Mouse (Mus musculus) kidney, postnatal 0 days (tissue): ENCODE data around the gene Trim12a. TPM values are rescaled to one million over a fixed set of nuclear protein-coding genes. Genes with fewer than 3 reads are reported as not detected.
"Not testable (repeated sequence)": the region's sequence is repeated elsewhere in the genome, so short reads cannot be mapped to it uniquely, and the experiment has no call there.

Experiments used
- ATAC-seq: fragments of 200-750 bp; cut with Nextera tagmentation; replicated peaks from 2 replicates; pipeline ENCODE4 v1.8.0; 2017; ENCODE audit warnings: low read depth, moderate number of reproducible peaks, moderate TSS enrichment, moderate library complexity; ENCODE audit not compliant: low FRiP score
- DNase-seq: peaks from one replicate; pipeline ENCODE4 v3.0.0-alpha.2; 2016; ENCODE audit warnings: low spot score
- H3K27ac ChIP-seq: fragments of 300-500 bp; sonication (generic); 2 replicates; pipeline ENCODE4 v1.5.1; 2014; ENCODE audit warnings: mild to moderate bottlenecking
- H3K27me3 ChIP-seq: fragments of 300-500 bp; sonication (generic); 2 replicates; pipeline ENCODE4 v1.6.1; 2014; ENCODE audit warnings: low read length, mixed read lengths; ENCODE audit not compliant: insufficient read depth
- H3K36me3 ChIP-seq: fragments of 300-500 bp; sonication (generic); 2 replicates; pipeline ENCODE4 v1.6.1; 2014; ENCODE audit warnings: low read length, mixed read lengths; ENCODE audit not compliant: insufficient read depth
- H3K4me1 ChIP-seq: fragments of 300-500 bp; sonication (generic); replicated peaks from 2 replicates; pipeline ENCODE4 v1.6.1; 2014; ENCODE audit warnings: antibody characterized with exemption, low read length, mixed read lengths; ENCODE audit not compliant: insufficient read depth
- H3K4me2 ChIP-seq: fragments of 300-500 bp; sonication (generic); 2 replicates; pipeline ENCODE4 v1.6.1; 2014; ENCODE audit warnings: mild to moderate bottlenecking, low read length, moderate library complexity, mixed read lengths
- H3K4me3 ChIP-seq: fragments of 300-500 bp; sonication (generic); replicated peaks from 2 replicates; pipeline ENCODE4 v1.5.1; 2014; ENCODE audit warnings: low read depth, low read length
- H3K9ac ChIP-seq: fragments of 300-500 bp; sonication (generic); 2 replicates; pipeline ENCODE4 v1.6.1; 2014; ENCODE audit warnings: low read depth, low read length
- H3K9me3 ChIP-seq: fragments of 300-500 bp; sonication (generic); replicated peaks from 2 replicates; pipeline ENCODE4 v1.6.1; 2016; ENCODE audit warnings: low read length, inconsistent platforms, mixed read lengths
- CTCF ChIP-seq: IDR thresholded peaks from 2 replicates; pipeline ENCODE4 v1.5.1; 2016; ENCODE audit warnings: antibody characterized with exemption, low read depth, mild to moderate bottlenecking, moderate library complexity
- WGBS: fragments of 180-500 bp; shearing (Covaris S2); extraction: QIAGEN DNeasy Blood & Tissue Kit; methylation state at CpG from one replicate; pipeline ENCODE4 v1.1.7; 2014; 5-methylcytosine and 5-hydroxymethylcytosine counted together
- polyA plus RNA-seq: library from polyadenylated mRNA; unstranded; fragments of >200 nt; fragmentation: Nextera tagmentation; extraction: Ambion mirVana; gene quantifications from 2 replicates; pipeline ENCODE4 v1.2.1, GENCODE M21; 2015

Trim12a gene
- 8.6 and 8.8 TPM in 2 replicates for polyA plus RNA-seq

DNA sequence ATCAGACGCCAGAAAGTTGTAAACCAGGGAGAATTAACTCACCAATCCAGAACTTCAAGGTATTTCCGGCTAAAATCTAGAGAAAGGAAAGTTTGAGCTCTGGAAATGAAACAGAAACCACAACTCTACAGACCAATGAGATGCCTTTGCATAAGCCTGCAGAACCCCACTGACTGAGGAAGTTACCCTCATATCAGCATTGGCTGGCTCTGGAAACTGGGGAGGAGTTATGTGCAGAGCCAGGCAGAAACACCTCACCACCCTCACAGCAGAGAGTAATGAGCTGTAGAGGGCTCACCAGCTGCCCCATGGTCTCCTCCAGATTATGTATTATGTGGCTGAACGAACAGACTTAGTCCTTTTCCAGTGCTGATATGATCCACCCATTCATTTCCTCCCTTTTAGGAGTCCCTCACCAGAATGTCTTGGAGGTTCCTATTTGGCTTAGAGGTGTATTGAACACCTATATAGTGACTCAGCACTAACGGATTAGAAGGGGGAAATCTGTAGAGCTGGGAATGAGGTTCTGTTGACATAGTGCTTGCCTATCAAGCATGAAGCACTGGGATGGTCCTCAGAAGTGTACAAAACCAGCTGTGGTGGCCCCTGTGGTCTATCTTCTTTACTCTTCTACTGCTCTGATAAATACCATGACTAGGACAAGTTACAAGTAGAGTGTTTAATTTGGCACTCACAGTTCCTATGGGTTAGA, at the start of gene Trim12a:
Trim12a (minus strand) TSS at position 98 of the 712 bp plus-strand sequence.
- H3K9me3 ChIP-seq, DNase-seq, H3K36me3 ChIP-seq, H3K4me1 ChIP-seq, H3K27me3 ChIP-seq: not testable (repeated sequence)
- H3K4me2 ChIP-seq: peak within 1 kb of the TSS; percentile 52
- H3K4me3 ChIP-seq: peak within 1 kb of the TSS; percentile 44
- H3K9ac ChIP-seq: peak within 1 kb of the TSS; percentile 44; the same call in 1 of the 2 replicates
- ATAC-seq: peak; percentile 93
- H3K27ac ChIP-seq: peak within 1 kb of the TSS; percentile 55
- 21% methylated on average over 4 of the region's 4 CpGs for WGBS

DNA sequence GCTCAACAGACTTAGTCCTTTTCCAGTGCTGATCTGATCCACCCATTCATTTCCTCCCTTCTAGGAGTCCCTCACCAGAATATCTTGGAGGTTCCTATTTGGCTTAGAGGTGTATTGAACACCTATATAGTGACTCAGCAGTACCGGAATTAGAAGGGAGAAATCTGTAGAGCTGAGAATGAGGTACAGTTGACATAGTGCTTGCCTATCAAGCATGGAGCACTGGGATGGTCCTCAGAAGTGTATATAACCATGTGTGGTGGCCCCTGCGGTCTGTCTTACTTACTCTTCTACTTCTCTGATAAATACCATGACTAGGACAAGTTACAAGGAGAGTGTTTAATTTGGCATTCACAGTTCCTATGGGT, 38.3 kb upstream of the Trim12a start:
- Histone ChIP-seq H3K27ac (peak overlapping the region; percentile 50; the same call in 1 of the 2 replicates), H3K4me1 (no peaks in the 10 kb centered on the region), H3K4me3 (peak overlapping the region; percentile 46), H3K9me3 (no peaks in the 10 kb centered on the region), H3K36me3 (no peaks in the 10 kb centered on the region), H3K9ac (no peak overlapping the region), H3K27me3 (no peaks in the 10 kb centered on the region), H3K4me2 (peak overlapping the region; percentile 60; the same call in 1 of the 2 replicates)
- no peak for TF ChIP-seq CTCF
- WGBS: 73% methylated on average over 2 of the region's 2 CpGs
- DNase-seq: no peak
- ATAC-seq: peak; percentile 38

DNA sequence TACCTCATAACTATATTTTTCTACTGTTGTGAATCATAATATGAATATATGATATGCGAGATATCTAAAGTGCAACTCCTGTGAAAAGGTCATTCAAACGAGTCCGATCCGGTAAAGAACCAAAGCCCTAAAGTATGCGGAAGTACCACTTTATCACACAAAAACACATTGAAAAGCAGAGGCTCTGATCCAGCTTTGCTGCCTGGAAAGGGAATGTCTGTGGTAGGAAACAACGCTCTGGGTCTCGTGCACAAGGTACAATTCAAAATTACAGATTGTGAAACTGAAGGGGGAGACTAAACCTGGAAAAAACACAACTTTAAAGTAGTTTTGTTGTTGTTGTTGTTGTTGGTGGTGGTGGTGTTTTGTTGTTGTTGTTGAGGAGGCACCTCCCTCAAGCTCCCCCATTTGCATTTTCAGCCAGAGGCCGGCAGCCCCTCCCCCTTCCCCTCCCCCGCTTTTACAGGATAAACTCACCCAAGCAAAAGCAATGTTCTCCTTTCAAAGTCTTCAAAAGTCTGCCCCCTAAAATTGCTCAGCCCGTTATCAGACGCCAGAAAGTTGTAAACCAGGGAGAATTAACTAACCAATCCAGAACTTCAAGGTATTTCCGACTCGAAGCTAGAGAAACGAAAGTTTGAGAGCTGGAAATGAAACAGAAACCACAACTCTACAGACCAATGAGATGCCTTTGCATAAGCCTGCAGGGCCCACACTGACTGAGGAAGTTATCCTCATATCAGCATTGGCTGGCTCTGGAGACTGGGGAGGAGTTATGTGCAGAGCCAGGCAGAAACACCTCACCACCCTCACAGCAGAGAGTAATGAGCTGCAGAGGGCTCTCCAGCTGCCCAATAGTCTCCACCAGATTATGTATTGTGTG, 37.7 kb upstream of the Trim12a start, which contains the start of gene Trim12c:
Trim12c (minus strand) TSS at position 646 of the 883 bp plus-strand sequence.
- TF ChIP-seq CTCF: peak; percentile 14; the same call in 1 of the 2 replicates

DNA sequence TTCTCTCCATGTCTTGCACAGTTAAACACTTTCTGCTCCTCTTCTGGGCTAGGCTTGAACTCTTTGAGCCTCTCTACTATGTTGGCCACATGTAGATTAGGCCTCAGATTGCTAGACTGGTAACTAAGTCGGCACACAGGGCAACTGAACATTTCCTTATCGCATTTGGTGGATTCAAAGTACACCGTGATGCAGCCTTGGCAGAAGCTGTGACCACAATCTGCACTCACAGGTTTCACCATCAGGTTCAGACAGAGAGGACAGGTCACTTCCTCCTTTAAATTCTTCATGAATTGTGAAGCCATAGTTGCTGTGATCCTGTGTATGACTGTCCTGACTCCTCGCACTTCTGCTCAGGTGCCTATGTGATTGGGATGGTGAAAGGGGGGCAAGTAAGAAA, 32.8 kb upstream of the Trim12a start:
- H3K4me3 ChIP-seq, ATAC-seq, H3K36me3 ChIP-seq, H3K27me3 ChIP-seq, H3K27ac ChIP-seq, H3K9me3 ChIP-seq, H3K4me1 ChIP-seq, H3K4me2 ChIP-seq, DNase-seq, H3K9ac ChIP-seq: not testable (repeated sequence)
- WGBS: 90% methylated on average over 4 of the region's 4 CpGs

More for the DNA sequence above, 37.7 kb upstream of the Trim12a start, which contains the start of gene Trim12c:
- H3K27me3 ChIP-seq: no peaks in the 10 kb centered on the region
- peak within 1 kb of the TSS; percentile 25; the same call in 1 of the 2 replicates for H3K9ac ChIP-seq
- DNase-seq (peak; percentile 96), ATAC-seq (peak; percentile 100)
- peak within 1 kb of the TSS; percentile 72 for H3K27ac ChIP-seq
- no peaks in the 10 kb centered on the region for H3K4me1 ChIP-seq
- H3K4me2 ChIP-seq: peak within 1 kb of the TSS; percentile 60
- no peaks in the 10 kb centered on the region for H3K9me3 ChIP-seq
- 4% methylated on average over 14 of the region's 14 CpGs for WGBS
- H3K36me3 ChIP-seq: no peaks in the 10 kb centered on the region
- H3K4me3 ChIP-seq: peak within 1 kb of the TSS; percentile 46

DNA sequence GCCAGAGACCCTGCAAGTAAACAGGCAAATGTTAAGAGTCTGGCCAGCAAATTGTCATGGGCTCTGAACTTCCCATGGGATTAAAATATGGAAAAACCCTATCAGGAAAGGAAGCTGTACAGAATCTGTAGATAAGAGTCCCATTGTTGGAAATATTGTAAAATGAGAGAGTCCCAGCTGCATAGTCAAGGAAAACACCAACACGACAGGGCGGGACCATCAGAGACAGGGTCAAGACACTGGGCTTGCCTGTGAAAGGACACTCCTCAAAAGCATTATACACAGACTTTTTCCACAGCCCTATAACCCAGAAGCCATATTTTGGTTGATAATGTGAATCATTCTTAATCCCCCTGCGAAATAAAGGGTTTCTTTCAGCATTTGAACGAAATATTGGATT, 25.5 kb upstream of the Trim12a start:
- DNase-seq, H3K36me3 ChIP-seq, H3K27me3 ChIP-seq, H3K4me2 ChIP-seq, ATAC-seq, H3K9ac ChIP-seq, H3K27ac ChIP-seq, H3K4me3 ChIP-seq, H3K9me3 ChIP-seq, H3K4me1 ChIP-seq: not testable (repeated sequence)
- 85% methylated on average over 2 of the region's 4 CpGs for WGBS

DNA sequence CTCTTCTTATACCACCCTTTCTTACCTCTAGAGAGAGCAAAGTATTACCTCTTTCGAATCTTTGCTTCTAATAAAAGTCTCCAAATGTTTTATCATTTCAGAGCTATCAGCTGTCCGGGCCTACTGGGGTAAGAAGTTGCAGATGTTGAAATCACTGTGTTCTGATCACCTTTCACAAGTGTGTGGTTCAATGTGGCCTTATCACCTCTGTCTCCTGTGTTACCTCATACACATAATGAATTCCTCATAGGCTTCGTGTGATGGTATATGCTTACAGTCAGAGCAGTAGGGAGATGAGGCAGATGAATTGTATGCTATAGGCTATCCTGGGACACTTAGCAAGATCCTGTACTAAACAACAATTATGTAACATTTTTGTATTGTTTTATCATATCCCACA, 20.3 kb upstream of the Trim12a start:
- H3K9me3 ChIP-seq, DNase-seq, H3K36me3 ChIP-seq, ATAC-seq, H3K9ac ChIP-seq, H3K27ac ChIP-seq, H3K4me2 ChIP-seq, H3K4me1 ChIP-seq, H3K4me3 ChIP-seq, H3K27me3 ChIP-seq: not testable (repeated sequence)
- 79% methylated on average over 3 of the region's 3 CpGs for WGBS

DNA sequence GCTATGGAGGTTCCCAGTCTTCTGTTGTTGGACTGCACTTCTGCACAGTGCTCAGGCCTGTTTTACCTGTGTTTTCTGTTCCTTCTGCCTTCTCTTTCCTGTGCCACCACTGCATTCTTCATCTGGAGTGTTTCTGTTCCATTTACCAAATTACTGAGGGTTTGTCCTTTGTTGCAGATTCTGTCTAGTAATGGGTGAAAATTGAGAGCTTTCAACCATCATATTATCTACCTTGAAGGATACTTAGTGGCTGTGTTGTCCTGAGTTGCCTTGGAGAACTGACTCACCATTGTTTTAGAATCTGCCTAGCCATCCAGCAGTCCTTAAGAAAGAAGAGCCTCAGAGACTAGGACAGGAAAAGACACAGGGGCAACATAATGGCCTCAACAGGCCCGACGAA, 13.9 kb upstream of the Trim12a start, which contains the start of gene Trim34b:
Trim34b (plus strand) TSS at position 301 of the 400 bp plus-strand sequence.
- not testable (repeated sequence) for H3K4me2 ChIP-seq, H3K27me3 ChIP-seq, H3K9me3 ChIP-seq, H3K27ac ChIP-seq, H3K4me3 ChIP-seq, ATAC-seq, H3K9ac ChIP-seq, H3K36me3 ChIP-seq, DNase-seq, H3K4me1 ChIP-seq
- 92% methylated on average over 2 of the region's 2 CpGs for WGBS
